Mouse (Mus musculus) lung, embryonic 16.5 days (tissue): ENCODE measurements at regions not wholly inside any gene's neighbourhood (a gene's known extent, or its start where the extent isn't known, plus 50 kb on each side); places are given as distances from the start of the nearest gene placed in this dataset.

Experiments
- ATAC-seq: fragments of 200-750 bp; cut with Nextera tagmentation; 2 replicates; pipeline ENCODE4 v1.8.0; 2017; ENCODE audit warnings: low read depth, mild to moderate bottlenecking, moderate library complexity
- H3K27ac ChIP-seq: fragments of 300-500 bp; sonication (generic); 2 replicates; pipeline ENCODE4 v1.5.1; 2014; ENCODE audit warnings: mild to moderate bottlenecking, control low read depth, low read length
- H3K27me3 ChIP-seq: fragments of 300-500 bp; sonication (generic); 2 replicates; pipeline ENCODE4 v1.6.1; 2014; ENCODE audit warnings: low read depth, low read length, mixed read lengths; ENCODE audit not compliant: control insufficient read depth, insufficient read depth
- H3K36me3 ChIP-seq: fragments of 300-500 bp; sonication (generic); 2 replicates; pipeline ENCODE4 v1.6.1; 2014; ENCODE audit warnings: low read length; ENCODE audit not compliant: control insufficient read depth, insufficient read depth
- H3K4me1 ChIP-seq: fragments of 300-500 bp; sonication (generic); replicated peaks from 2 replicates; pipeline ENCODE4 v1.6.1; 2014; ENCODE audit warnings: low read length, mixed read lengths; ENCODE audit not compliant: control insufficient read depth, insufficient read depth
- H3K4me2 ChIP-seq: fragments of 300-500 bp; sonication (generic); 2 replicates; pipeline ENCODE4 v1.6.1; 2014; ENCODE audit warnings: low read depth, low read length, control low read depth
- H3K4me3 ChIP-seq: fragments of 300-500 bp; sonication (generic); 2 replicates; pipeline ENCODE4 v1.5.1; 2014; ENCODE audit warnings: mild to moderate bottlenecking, low read length, control low read depth
- H3K9ac ChIP-seq: fragments of 300-500 bp; sonication (generic); 2 replicates; pipeline ENCODE4 v1.6.1; 2014; ENCODE audit warnings: low read length, control low read depth
- H3K9me3 ChIP-seq: fragments of 300-500 bp; sonication (generic); 2 replicates; pipeline ENCODE4 v1.6.1; 2016; ENCODE audit warnings: low read length; ENCODE audit not compliant: control insufficient read depth
- WGBS: fragments of 180-500 bp; shearing (Covaris S2); extraction: QIAGEN DNeasy Blood & Tissue Kit; methylation state at CpG from one replicate; pipeline ENCODE4 v1.1.7; 2014; 5-methylcytosine and 5-hydroxymethylcytosine counted together

- ATAC-seq: no peak
- Histone ChIP-seq H3K27ac (no peak overlapping the region), H3K9ac (no peak overlapping the region), H3K4me1 (no peaks in the 10 kb centered on the region), H3K4me2 (no peak overlapping the region), H3K9me3 (no peaks in the 10 kb centered on the region), H3K4me3 (no peak overlapping the region), H3K27me3 (no peaks in the 10 kb centered on the region), H3K36me3 (no peaks in the 10 kb centered on the region)
- 19% methylated on average over 3 of the region's 3 CpGs for WGBS
Observed at GRCm38 (mm10) chr3:147416926-147417325, 564.8 kb downstream of the Ttll7 start.

GRCm38 (mm10) chr3:147419129-147419528, 567.0 kb downstream of the Ttll7 start:
- Histone ChIP-seq H3K9ac (no peak overlapping the region), H3K27me3 (no peaks in the 10 kb centered on the region), H3K4me3 (no peak overlapping the region), H3K27ac (no peak overlapping the region), H3K4me1 (no peaks in the 10 kb centered on the region), H3K9me3 (no peaks in the 10 kb centered on the region), H3K4me2 (no peak overlapping the region), H3K36me3 (no peaks in the 10 kb centered on the region)
- ATAC-seq: no peak
- WGBS: 40% methylated on average over 3 of the region's 3 CpGs

- Histone ChIP-seq H3K36me3 (no peaks in the 10 kb centered on the region), H3K9me3 (no peaks in the 10 kb centered on the region)
Observed at GRCm38 (mm10) chr3:147422196-147422595, 570.0 kb downstream of the Ttll7 start.

GRCm38 (mm10) chr3:147423895-147424575, 571.9 kb downstream of the Ttll7 start:
- WGBS: 50% methylated on average over 2 of the region's 2 CpGs
- ATAC-seq: no peak

More at GRCm38 (mm10) chr3:147422196-147422595, 570.0 kb downstream of the Ttll7 start:
- Histone ChIP-seq H3K27ac (no peak overlapping the region), H3K4me2 (no peak overlapping the region), H3K27me3 (no peaks in the 10 kb centered on the region), H3K4me1 (no peaks in the 10 kb centered on the region), H3K4me3 (no peak overlapping the region), H3K9ac (no peak overlapping the region)
- WGBS: 80% methylated on average over 5 of the region's 5 CpGs
- no peak for ATAC-seq

GRCm38 (mm10) chr3:147428837-147429236, 576.7 kb downstream of the Ttll7 start:
- no peak overlapping the region for H3K9ac ChIP-seq
- H3K27me3 ChIP-seq: no peaks in the 10 kb centered on the region
- no peaks in the 10 kb centered on the region for H3K9me3 ChIP-seq
- no peak overlapping the region for H3K4me2 ChIP-seq
- H3K36me3 ChIP-seq: no peaks in the 10 kb centered on the region
- no peaks in the 10 kb centered on the region for H3K4me1 ChIP-seq
- WGBS: 63% methylated on average over 10 of the region's 10 CpGs
- no peak for ATAC-seq
- H3K27ac ChIP-seq: no peak overlapping the region
- H3K4me3 ChIP-seq: no peak overlapping the region

More at GRCm38 (mm10) chr3:147423895-147424575, 571.9 kb downstream of the Ttll7 start:
- H3K4me1 ChIP-seq: no peaks in the 10 kb centered on the region
- no peaks in the 10 kb centered on the region for H3K9me3 ChIP-seq
- no peaks in the 10 kb centered on the region for H3K27me3 ChIP-seq
- H3K4me3 ChIP-seq: no peak overlapping the region
- no peaks in the 10 kb centered on the region for H3K36me3 ChIP-seq
- H3K9ac ChIP-seq: no peak overlapping the region
- no peak overlapping the region for H3K27ac ChIP-seq
- H3K4me2 ChIP-seq: no peak overlapping the region

GRCm38 (mm10) chr3:147442925-147443690, 590.9 kb downstream of the Ttll7 start:
- Histone ChIP-seq H3K9ac (no peak overlapping the region), H3K4me1 (no peaks in the 10 kb centered on the region), H3K9me3 (no peaks in the 10 kb centered on the region), H3K4me3 (no peak overlapping the region), H3K36me3 (no peaks in the 10 kb centered on the region), H3K4me2 (no peak overlapping the region), H3K27me3 (no peaks in the 10 kb centered on the region), H3K27ac (no peak overlapping the region)
- no peak for ATAC-seq
- WGBS: 66% methylated on average over 5 of the region's 5 CpGs

GRCm38 (mm10) chr3:147443691-147443960, 591.5 kb downstream of the Ttll7 start:
- no peaks in the 10 kb centered on the region for H3K27me3 ChIP-seq
- H3K9ac ChIP-seq: no peak overlapping the region
- ATAC-seq: no peak
- no peaks in the 10 kb centered on the region for H3K9me3 ChIP-seq
- no peak overlapping the region for H3K4me3 ChIP-seq
- no peak overlapping the region for H3K27ac ChIP-seq
- H3K4me1 ChIP-seq: no peaks in the 10 kb centered on the region
- H3K36me3 ChIP-seq: no peaks in the 10 kb centered on the region
- H3K4me2 ChIP-seq: no peak overlapping the region

GRCm38 (mm10) chr3:147444005-147444763, 592.0 kb downstream of the Ttll7 start:
- no peak overlapping the region for H3K9ac ChIP-seq
- H3K27ac ChIP-seq: no peak overlapping the region
- WGBS: 81% methylated on average over 10 of the region's 10 CpGs
- no peaks in the 10 kb centered on the region for H3K36me3 ChIP-seq
- H3K4me1 ChIP-seq: no peaks in the 10 kb centered on the region
- no peak overlapping the region for H3K4me2 ChIP-seq
- H3K4me3 ChIP-seq: no peak overlapping the region
- ATAC-seq: no peak
- no peaks in the 10 kb centered on the region for H3K27me3 ChIP-seq
- no peaks in the 10 kb centered on the region for H3K9me3 ChIP-seq

- no peak overlapping the region for H3K27ac ChIP-seq
- H3K4me1 ChIP-seq: no peaks in the 10 kb centered on the region
- H3K9me3 ChIP-seq: no peaks in the 10 kb centered on the region
- no peaks in the 10 kb centered on the region for H3K27me3 ChIP-seq
- H3K9ac ChIP-seq: no peak overlapping the region
- no peak overlapping the region for H3K4me2 ChIP-seq
- ATAC-seq: no peak
- 80% methylated on average over 5 of the region's 5 CpGs for WGBS
- no peak overlapping the region for H3K4me3 ChIP-seq
- H3K36me3 ChIP-seq: no peaks in the 10 kb centered on the region
Observed at GRCm38 (mm10) chr3:147445066-147445844, 593.1 kb downstream of the Ttll7 start.
